Mouse (Mus musculus): ENCODE measurements around the gene Rnf183.

Gene Rnf183

GRCm38 (mm10) chr4:62430678-62431077, 4.4 kb downstream of the Rnf183 start:
- DNase-seq (ENCODE audit: low spot score): no peak

- DNase-seq (ENCODE audit: low spot score): no peak
Measured at GRCm38 (mm10) chr4:62429616-62430015, 5.4 kb downstream of the Rnf183 start.

GRCm38 (mm10) chr4:62427978-62428758, 6.9 kb downstream of the Rnf183 start:
- DNase-seq (ENCODE audit: low spot score): no peak

GRCm38 (mm10) chr4:62425891-62426290, 9.2 kb downstream of the Rnf183 start:
- DNase-seq (ENCODE audit: low spot score): no peak

GRCm38 (mm10) chr4:62419091-62419490, 16.0 kb downstream of the Rnf183 start:
- DNase-seq (ENCODE audit: low spot score): no peak

GRCm38 (mm10) chr4:62418448-62418847, 16.6 kb downstream of the Rnf183 start:
- no peak for DNase-seq (ENCODE audit: low spot score)

GRCm38 (mm10) chr4:62411606-62412005, 23.4 kb downstream of the Rnf183 start:
- no peak for DNase-seq (ENCODE audit: low spot score)

- DNase-seq (ENCODE audit: low spot score): no peak
Measured at GRCm38 (mm10) chr4:62410325-62410724, 24.7 kb downstream of the Rnf183 start.

- DNase-seq (ENCODE audit: low spot score): peak; percentile 6
Measured at GRCm38 (mm10) chr4:62409615-62410014, 25.4 kb downstream of the Rnf183 start.

GRCm38 (mm10) chr4:62408601-62409282, 26.3 kb downstream of the Rnf183 start, which contains the start of the genes Cdc26 and Prpf4:
Cdc26 (minus strand) TSS chr4:62408642.
Prpf4 (plus strand) TSS chr4:62408797.
- peak; percentile 100 for DNase-seq (ENCODE audit: low spot score)

- peak; percentile 86 for DNase-seq (ENCODE audit: low spot score)
Measured at GRCm38 (mm10) chr4:62407730-62408582, 27.1 kb downstream of the Rnf183 start.

GRCm38 (mm10) chr4:62406133-62406532, 28.9 kb downstream of the Rnf183 start:
- no peak for DNase-seq (ENCODE audit: low spot score)

GRCm38 (mm10) chr4:62398956-62399355, 36.1 kb downstream of the Rnf183 start:
- DNase-seq (ENCODE audit: low spot score): no peak

- DNase-seq (ENCODE audit: low spot score): no peak
Measured at GRCm38 (mm10) chr4:62397616-62398365, 37.3 kb downstream of the Rnf183 start.

- no peak for DNase-seq (ENCODE audit: low spot score)
Measured at GRCm38 (mm10) chr4:62395806-62396205, 39.2 kb downstream of the Rnf183 start.

- peak; percentile 12 for DNase-seq (ENCODE audit: low spot score)
Measured at GRCm38 (mm10) chr4:62393459-62393858, 41.6 kb downstream of the Rnf183 start.

GRCm38 (mm10) chr4:62391892-62392291, 43.2 kb downstream of the Rnf183 start:
- no peak for DNase-seq (ENCODE audit: low spot score)

- no peak for DNase-seq (ENCODE audit: low spot score)
Measured at GRCm38 (mm10) chr4:62389592-62390512, 45.2 kb downstream of the Rnf183 start.

- DNase-seq (ENCODE audit: low spot score): no peak
Measured at GRCm38 (mm10) chr4:62385439-62385838, 49.6 kb downstream of the Rnf183 start.

- DNase-seq (ENCODE audit: low spot score): no peak
Measured at GRCm38 (mm10) chr4:62384159-62384558, 50.9 kb downstream of the Rnf183 start.
